In genomic region chr7:19523757-19524419, GRCm38 (mm10) we compare ENCODE assay signal across 8 mouse cellular contexts. TPM values are rescaled to one million over a fixed set of nuclear protein-coding genes. Genes with fewer than 3 reads are reported as not detected.
A peak's percentile ranks its signal among the peaks of the same experiment; 100 is the strongest.
DNase-seq lines count a peak whose midpoint lies in the region; ATAC-seq and TF ChIP-seq lines count a peak whose summit lies in the region.

No protein-coding gene starts in this region.

- H3K4me1 ChIP-seq in forebrain, embryonic 13.5 days = peaks cover 27% of the 10 kb centered on the region
- H3K4me1 ChIP-seq in lung, embryonic 14.5 days (ENCODE audit: insufficient read depth) = peaks cover 9% of the 10 kb centered on the region; the same call in 1 of the 2 replicates
- H3K4me1 ChIP-seq in neural tube, embryonic 14.5 days (ENCODE audit: control insufficient read depth, insufficient read depth, low read length) = peaks cover 18% of the 10 kb centered on the region

- 2% methylated on average over 64 of the region's 64 CpGs for WGBS in forebrain, embryonic 13.5 days
- WGBS in lung, embryonic 14.5 days = 1% methylated on average over 64 of the region's 64 CpGs
- 2% methylated on average over 64 of the region's 64 CpGs for WGBS in neural tube, embryonic 14.5 days

- H3ac ChIP-seq in C2C12 (ENCODE audit: control insufficient read depth, insufficient read length, low read depth) = peak overlapping the region; percentile 20

- H3K4me3 ChIP-seq in C2C12 (ENCODE audit: insufficient read depth, poor library complexity, severe bottlenecking) = no peak overlapping the region
- H3K4me3 ChIP-seq in forebrain, embryonic 13.5 days = peak overlapping the region; percentile 43
- H3K4me3 ChIP-seq in lung, embryonic 14.5 days (ENCODE audit: low read depth, low read length) = peak overlapping the region; percentile 40
- H3K4me3 ChIP-seq in neural tube, embryonic 14.5 days (ENCODE audit: low read depth, low read length) = peak overlapping the region; percentile 33

- no peaks in the 10 kb centered on the region for H3K9me3 ChIP-seq in forebrain, embryonic 13.5 days (replicated peaks)
- no peaks in the 10 kb centered on the region for H3K9me3 ChIP-seq in lung, embryonic 14.5 days (ENCODE audit: low read depth, low read length)
- no peaks in the 10 kb centered on the region for H3K9me3 ChIP-seq in neural tube, embryonic 14.5 days (ENCODE audit: control insufficient read depth, low read length)

- H3K9ac ChIP-seq in forebrain, embryonic 13.5 days = peak overlapping the region; percentile 63
- peak overlapping the region; percentile 34; the same call in 1 of the 2 replicates for H3K9ac ChIP-seq in lung, embryonic 14.5 days
- peak overlapping the region; percentile 50 for H3K9ac ChIP-seq in neural tube, embryonic 14.5 days (replicated peaks; ENCODE audit: low read depth, low read length)

- ATAC-seq in forebrain, embryonic 13.5 days = peak; percentile 72
- ATAC-seq in lung, embryonic 14.5 days (ENCODE audit: insufficient read depth) = peak; percentile 68
- ATAC-seq in neural tube, embryonic 14.5 days (ENCODE audit: low read depth) = peak; percentile 74
- no peak for ATAC-seq in activated CD4-positive, CD25-positive, alpha-beta regulatory T cell, adult 4 months

- peak overlapping the region; percentile 76 for H3K4me2 ChIP-seq in forebrain, embryonic 13.5 days
- H3K4me2 ChIP-seq in lung, embryonic 14.5 days = peak overlapping the region; percentile 78
- H3K4me2 ChIP-seq in neural tube, embryonic 14.5 days (ENCODE audit: low read depth, low read length) = peak overlapping the region; percentile 68

- intact Hi-C loops in heart, postnatal 36 days (cut with DNase I) = no loop called here

- no peaks in the 10 kb centered on the region for H3K79me3 ChIP-seq in C2C12 (ENCODE audit: low read depth)

- peak; percentile 75 for DNase-seq in ZHBTc4 (ENCODE audit: low read depth, low spot score)
- DNase-seq in heart, postnatal 36 days = peak; percentile 47 to 57
- DNase-seq in layer of hippocampus, postnatal 10 days (ENCODE audit: low spot score in 2 of 2) = peak; percentile 81 to 86
- DNase-seq in lung, embryonic 14.5 days = peak; percentile 83

- H3K27ac ChIP-seq in forebrain, embryonic 13.5 days = no peak overlapping the region
- H3K27ac ChIP-seq in lung, embryonic 14.5 days (ENCODE audit: low read depth) = no peak overlapping the region; the same call in 1 of the 2 replicates
- H3K27ac ChIP-seq in neural tube, embryonic 14.5 days (ENCODE audit: low read depth, low read length) = no peak overlapping the region

- H3K36me3 ChIP-seq in C2C12 (ENCODE audit: control insufficient read depth, insufficient read depth) = no peaks in the 10 kb centered on the region
- H3K36me3 ChIP-seq in forebrain, embryonic 13.5 days (ENCODE audit: poor library complexity, severe bottlenecking) = peaks cover 7% of the 10 kb centered on the region
- H3K36me3 ChIP-seq in lung, embryonic 14.5 days (ENCODE audit: insufficient read depth) = peaks cover 7% of the 10 kb centered on the region; the same call in 1 of the 2 replicates
- no peaks in the 10 kb centered on the region for H3K36me3 ChIP-seq in neural tube, embryonic 14.5 days (ENCODE audit: control insufficient read depth, insufficient read depth, low read length)

- H3K79me2 ChIP-seq in C2C12 (ENCODE audit: control insufficient read depth, insufficient read depth) = no peaks in the 10 kb centered on the region

- H3K27me3 ChIP-seq in C2C12 (ENCODE audit: control insufficient read depth, insufficient read depth, insufficient read length) = peaks cover 61% of the 10 kb centered on the region
- H3K27me3 ChIP-seq in forebrain, embryonic 13.5 days = peaks cover 68% of the 10 kb centered on the region
- peaks cover 64% of the 10 kb centered on the region for H3K27me3 ChIP-seq in lung, embryonic 14.5 days (ENCODE audit: insufficient read depth, low read length)
- H3K27me3 ChIP-seq in neural tube, embryonic 14.5 days (ENCODE audit: control insufficient read depth, insufficient read depth, low read length) = peaks cover 55% of the 10 kb centered on the region

- peak; percentile 21 for TF ChIP-seq CTCF in C2C12 (IDR thresholded peaks at IDR 0.05; ENCODE audit: control insufficient read depth, insufficient read depth, insufficient read length)
- TF ChIP-seq CTCF in lung, embryonic 14.5 days (IDR thresholded peaks at IDR 0.05; ENCODE audit: low read depth) = peak; percentile 81

TF ChIP-seq in C2C12, 6 proteins besides CTCF, POLR2A, EP300 and RAD21:
- TF ChIP-seq CEBPB (IDR thresholded peaks at IDR 0.05; ENCODE audit: low read depth) = no peak
- TF ChIP-seq USF1 (IDR thresholded peaks at IDR 0.05; ENCODE audit: low read depth) = no peak
- no peak for TF ChIP-seq FOSL1 (IDR thresholded peaks at IDR 0.05; ENCODE audit: insufficient read depth, low read length, poor library complexity, severe bottlenecking)

RNA-seq across cellular contexts. Expression of gene Nkpd1, which starts 6.2 kb away (rescaled TPM):
- polyA plus RNA-seq in C2C12 (2012; fragmentation: generic; extraction: Trizol) = 0.11 TPM
- polyA plus RNA-seq in forebrain, embryonic 13.5 days (2015; fragmentation: Nextera tagmentation; extraction: Ambion mirVana) = 0.15 and 0.21 TPM in 2 replicates
- total RNA-seq in heart, postnatal 36 days (2021) = not detected
- 1 to 10 TPM in 1 of 2 experiments, under 1 TPM in 1; 0.94 to 1.0 TPM for total RNA-seq in layer of hippocampus, postnatal 10 days (2021)
- 0.11 TPM in 2 replicates for polyA plus RNA-seq in lung, embryonic 14.5 days (2014; fragmentation: Nextera tagmentation; extraction: Ambion mirVana)
- 0.52 and 1.2 TPM in 2 replicates for polyA plus RNA-seq in neural tube, embryonic 14.5 days (2014; fragmentation: Nextera tagmentation; extraction: Ambion mirVana)
- polyA plus RNA-seq in activated CD4-positive, CD25-positive, alpha-beta regulatory T cell, adult 4 months (2017; shearing (Covaris generic)) = not detected

RNA-seq across cellular contexts. Expression of gene Trappc6a, which starts 15.7 kb away (rescaled TPM):
- polyA plus RNA-seq in C2C12 (2012; fragmentation: generic; extraction: Trizol) = 23.2 TPM
- polyA plus RNA-seq in forebrain, embryonic 13.5 days (2015; fragmentation: Nextera tagmentation; extraction: Ambion mirVana) = 39.3 and 40.6 TPM in 2 replicates
- total RNA-seq in heart, postnatal 36 days (2021) = 10 to 100 TPM; 32.9 to 37.4 TPM
- 10 to 100 TPM; 22.3 to 24.6 TPM for total RNA-seq in layer of hippocampus, postnatal 10 days (2021)
- polyA plus RNA-seq in lung, embryonic 14.5 days (2014; fragmentation: Nextera tagmentation; extraction: Ambion mirVana) = 77.3 and 83.5 TPM in 2 replicates
- polyA plus RNA-seq in neural tube, embryonic 14.5 days (2014; fragmentation: Nextera tagmentation; extraction: Ambion mirVana) = 31.7 and 33.8 TPM in 2 replicates
- polyA plus RNA-seq in activated CD4-positive, CD25-positive, alpha-beta regulatory T cell, adult 4 months (2017; shearing (Covaris generic)) = 10 to 100 TPM; 38.7 to 44.6 TPM

RNA-seq across cellular contexts. Expression of gene Bloc1s3, which starts 15.7 kb away (rescaled TPM):
- 4.8 TPM for polyA plus RNA-seq in C2C12 (2012; fragmentation: generic; extraction: Trizol)
- polyA plus RNA-seq in forebrain, embryonic 13.5 days (2015; fragmentation: Nextera tagmentation; extraction: Ambion mirVana) = 3.3 and 3.4 TPM in 2 replicates
- total RNA-seq in heart, postnatal 36 days (2021) = 1 to 10 TPM; 2.3 to 2.5 TPM
- total RNA-seq in layer of hippocampus, postnatal 10 days (2021) = 1 to 10 TPM; 6.9 to 8.2 TPM
- polyA plus RNA-seq in lung, embryonic 14.5 days (2014; fragmentation: Nextera tagmentation; extraction: Ambion mirVana) = 1.1 and 1.7 TPM in 2 replicates
- 2.8 and 3.2 TPM in 2 replicates for polyA plus RNA-seq in neural tube, embryonic 14.5 days (2014; fragmentation: Nextera tagmentation; extraction: Ambion mirVana)
- polyA plus RNA-seq in activated CD4-positive, CD25-positive, alpha-beta regulatory T cell, adult 4 months (2017; shearing (Covaris generic)) = under 1 TPM; 0.90 to 0.91 TPM

RNA-seq across cellular contexts. Expression of gene Ppp1r37, which starts 39.0 kb away (rescaled TPM):
- 32.6 TPM for polyA plus RNA-seq in C2C12 (2012; fragmentation: generic; extraction: Trizol)
- 22.4 and 23.6 TPM in 2 replicates for polyA plus RNA-seq in forebrain, embryonic 13.5 days (2015; fragmentation: Nextera tagmentation; extraction: Ambion mirVana)
- 10 to 100 TPM; 56.0 to 59.3 TPM for total RNA-seq in heart, postnatal 36 days (2021)
- total RNA-seq in layer of hippocampus, postnatal 10 days (2021) = 10 to 100 TPM; 82.0 to 83.6 TPM
- 4.7 and 6.2 TPM in 2 replicates for polyA plus RNA-seq in lung, embryonic 14.5 days (2014; fragmentation: Nextera tagmentation; extraction: Ambion mirVana)
- 8.1 and 15.8 TPM in 2 replicates for polyA plus RNA-seq in neural tube, embryonic 14.5 days (2014; fragmentation: Nextera tagmentation; extraction: Ambion mirVana)
- 1 to 10 TPM; 3.2 TPM for polyA plus RNA-seq in activated CD4-positive, CD25-positive, alpha-beta regulatory T cell, adult 4 months (2017; shearing (Covaris generic))

RNA-seq across cellular contexts. Expression of gene Zfp296, which starts 53.2 kb away (rescaled TPM):
- 1.9 TPM for polyA plus RNA-seq in C2C12 (2012; fragmentation: generic; extraction: Trizol)
- polyA plus RNA-seq in forebrain, embryonic 13.5 days (2015; fragmentation: Nextera tagmentation; extraction: Ambion mirVana) = 0.23 and 0.35 TPM in 2 replicates
- under 1 TPM in 1 of 2 experiments, not detected in 1; 0.50 TPM for total RNA-seq in heart, postnatal 36 days (2021)
- total RNA-seq in layer of hippocampus, postnatal 10 days (2021) = not detected
- polyA plus RNA-seq in lung, embryonic 14.5 days (2014; fragmentation: Nextera tagmentation; extraction: Ambion mirVana) = 0.27 and 0.38 TPM in 2 replicates
- 0.13 and 0.27 TPM in 2 replicates for polyA plus RNA-seq in neural tube, embryonic 14.5 days (2014; fragmentation: Nextera tagmentation; extraction: Ambion mirVana)
- polyA plus RNA-seq in activated CD4-positive, CD25-positive, alpha-beta regulatory T cell, adult 4 months (2017; shearing (Covaris generic)) = 1 to 10 TPM in 1 of 2 experiments, under 1 TPM in 1; 0.46 to 2.3 TPM
